Mouse (Mus musculus): ENCODE measurements at regions not wholly inside any gene's neighbourhood (a gene's known extent, or its start where the extent isn't known, plus 50 kb on each side); places are given as distances from the start of the nearest gene placed in this dataset.

GRCm38 (mm10) chr2:117006846-117007245 lies 114.3 kb upstream of the Spred1 start:
- Histone ChIP-seq H3K36me3 (ENCODE audit: control insufficient read depth, insufficient read depth, low read length) (no peaks in the 10 kb centered on the region), H3K9me3 (replicated peaks; ENCODE audit: control insufficient read depth, low read length, poor library complexity, severe bottlenecking) (no peaks in the 10 kb centered on the region), H3K4me2 (ENCODE audit: low read length) (no peak overlapping the region), H3K4me1 (ENCODE audit: control insufficient read depth, insufficient read depth, low read length) (no peaks in the 10 kb centered on the region), H3K9ac (ENCODE audit: low read depth, low read length) (no peak overlapping the region), H3K27ac (ENCODE audit: low read length) (no peak overlapping the region), H3K4me3 (ENCODE audit: low read depth, low read length) (no peak overlapping the region), H3K27me3 (ENCODE audit: control insufficient read depth, insufficient read depth, low read depth, low read length) (no peaks in the 10 kb centered on the region)
- WGBS = 91% methylated on average over 2 of the region's 2 CpGs
- no peak for ATAC-seq

DNA sequence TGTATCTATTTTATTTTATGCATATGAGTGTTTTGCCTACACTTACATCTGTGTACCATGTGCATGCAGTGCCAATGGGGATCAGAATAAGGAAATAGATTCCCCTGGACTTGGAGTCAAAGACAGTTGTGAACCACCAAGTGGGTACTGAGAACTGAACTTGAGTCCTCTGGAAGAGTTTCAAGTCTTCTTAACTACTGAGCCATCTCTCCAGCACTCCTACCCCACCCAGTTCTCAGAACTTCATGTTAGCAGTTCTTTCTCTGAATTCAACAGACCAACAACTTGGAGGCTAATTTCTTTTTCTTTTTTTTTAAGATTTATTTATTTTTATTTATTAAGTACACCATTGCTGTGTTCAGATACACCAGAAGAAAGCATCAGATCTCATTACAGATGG lies 112.3 kb upstream of the Spred1 start:
- H3K36me3 ChIP-seq (ENCODE audit: control insufficient read depth, insufficient read depth, low read length) = no peaks in the 10 kb centered on the region
- H3K4me3 ChIP-seq (ENCODE audit: low read depth, low read length) = no peak overlapping the region
- no peaks in the 10 kb centered on the region for H3K4me1 ChIP-seq (ENCODE audit: control insufficient read depth, insufficient read depth, low read length)
- no peak overlapping the region for H3K9ac ChIP-seq (ENCODE audit: low read depth, low read length)
- no peaks in the 10 kb centered on the region for H3K9me3 ChIP-seq (replicated peaks; ENCODE audit: control insufficient read depth, low read length, poor library complexity, severe bottlenecking)
- no peaks in the 10 kb centered on the region for H3K27me3 ChIP-seq (ENCODE audit: control insufficient read depth, insufficient read depth, low read depth, low read length)
- ATAC-seq = no peak
- no peak overlapping the region for H3K4me2 ChIP-seq (ENCODE audit: low read length)
- H3K27ac ChIP-seq (ENCODE audit: low read length) = no peak overlapping the region

- no peak for ATAC-seq
- Histone ChIP-seq H3K9ac (ENCODE audit: low read depth, low read length) (no peak overlapping the region), H3K27me3 (ENCODE audit: control insufficient read depth, insufficient read depth, low read depth, low read length) (no peaks in the 10 kb centered on the region), H3K36me3 (ENCODE audit: control insufficient read depth, insufficient read depth, low read length) (no peaks in the 10 kb centered on the region), H3K27ac (ENCODE audit: low read length) (no peak overlapping the region), H3K4me2 (ENCODE audit: low read length) (no peak overlapping the region), H3K4me1 (ENCODE audit: control insufficient read depth, insufficient read depth, low read length) (no peaks in the 10 kb centered on the region), H3K9me3 (replicated peaks; ENCODE audit: control insufficient read depth, low read length, poor library complexity, severe bottlenecking) (no peaks in the 10 kb centered on the region), H3K4me3 (ENCODE audit: low read depth, low read length) (no peak overlapping the region)
- WGBS = 86% methylated on average over 6 of the region's 6 CpGs
These were observed 111.2 kb upstream of the Spred1 start for GRCm38 (mm10) chr2:117010001-117010400.

GRCm38 (mm10) chr2:117010942-117011341 lies 110.2 kb upstream of the Spred1 start:
- Histone ChIP-seq H3K9ac (ENCODE audit: low read depth, low read length) (no peak overlapping the region), H3K4me2 (ENCODE audit: low read length) (no peak overlapping the region), H3K36me3 (ENCODE audit: control insufficient read depth, insufficient read depth, low read length) (no peaks in the 10 kb centered on the region), H3K9me3 (replicated peaks; ENCODE audit: control insufficient read depth, low read length, poor library complexity, severe bottlenecking) (no peaks in the 10 kb centered on the region), H3K27me3 (ENCODE audit: control insufficient read depth, insufficient read depth, low read depth, low read length) (no peaks in the 10 kb centered on the region), H3K27ac (ENCODE audit: low read length) (no peak overlapping the region), H3K4me3 (ENCODE audit: low read depth, low read length) (no peak overlapping the region), H3K4me1 (ENCODE audit: control insufficient read depth, insufficient read depth, low read length) (no peaks in the 10 kb centered on the region)
- no peak for ATAC-seq

DNA sequence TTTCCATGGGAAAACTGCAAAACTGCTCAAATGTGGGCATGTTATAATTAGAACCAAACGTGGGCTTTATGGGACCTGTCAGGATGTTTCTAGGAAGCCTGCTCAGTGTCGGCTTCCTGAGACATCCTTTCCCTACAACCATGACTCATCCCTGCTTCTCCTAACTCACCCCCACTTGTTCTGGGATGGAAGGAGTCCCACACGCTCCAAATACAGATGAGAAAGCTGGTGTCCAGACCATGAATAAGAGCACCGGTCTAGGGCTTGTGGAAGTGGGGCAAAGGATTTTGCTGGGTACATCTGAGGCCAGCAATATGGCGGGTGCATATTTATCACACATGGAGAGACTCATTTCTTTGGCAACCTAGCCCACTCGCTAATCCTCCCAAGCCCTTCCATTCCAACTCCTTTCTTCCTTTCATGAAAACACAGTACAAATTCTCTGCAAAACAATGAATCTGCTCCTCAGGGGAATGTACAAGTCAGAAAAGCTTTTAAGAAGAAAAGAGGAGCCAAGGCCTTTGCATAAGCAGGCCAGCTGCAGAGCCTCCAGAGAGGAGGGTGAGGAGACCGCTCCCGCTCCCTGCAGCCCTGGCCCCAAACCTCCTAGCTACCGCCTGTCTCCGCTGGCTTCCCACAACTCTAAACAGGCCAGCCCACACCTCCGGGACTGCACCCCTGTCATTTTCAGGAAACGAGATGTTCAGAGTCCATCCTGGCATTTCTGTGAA lies 103.1 kb upstream of the Spred1 start:
- no peaks in the 10 kb centered on the region for H3K4me1 ChIP-seq (ENCODE audit: control insufficient read depth, insufficient read depth, low read length)
- H3K27ac ChIP-seq (ENCODE audit: low read length) = no peak overlapping the region
- no peak overlapping the region for H3K9ac ChIP-seq (ENCODE audit: low read depth, low read length)
- no peak overlapping the region for H3K4me3 ChIP-seq (ENCODE audit: low read depth, low read length)
- 25% methylated on average over 12 of the region's 12 CpGs for WGBS
- 0 out of 2 replicates have a peak, but pooled peaks have one; percentile 42 for ATAC-seq
- H3K27me3 ChIP-seq (ENCODE audit: control insufficient read depth, insufficient read depth, low read depth, low read length) = no peaks in the 10 kb centered on the region
- H3K9me3 ChIP-seq (replicated peaks; ENCODE audit: control insufficient read depth, low read length, poor library complexity, severe bottlenecking) = no peaks in the 10 kb centered on the region
- H3K4me2 ChIP-seq (ENCODE audit: low read length) = no peak overlapping the region
- no peaks in the 10 kb centered on the region for H3K36me3 ChIP-seq (ENCODE audit: control insufficient read depth, insufficient read depth, low read length)

DNA sequence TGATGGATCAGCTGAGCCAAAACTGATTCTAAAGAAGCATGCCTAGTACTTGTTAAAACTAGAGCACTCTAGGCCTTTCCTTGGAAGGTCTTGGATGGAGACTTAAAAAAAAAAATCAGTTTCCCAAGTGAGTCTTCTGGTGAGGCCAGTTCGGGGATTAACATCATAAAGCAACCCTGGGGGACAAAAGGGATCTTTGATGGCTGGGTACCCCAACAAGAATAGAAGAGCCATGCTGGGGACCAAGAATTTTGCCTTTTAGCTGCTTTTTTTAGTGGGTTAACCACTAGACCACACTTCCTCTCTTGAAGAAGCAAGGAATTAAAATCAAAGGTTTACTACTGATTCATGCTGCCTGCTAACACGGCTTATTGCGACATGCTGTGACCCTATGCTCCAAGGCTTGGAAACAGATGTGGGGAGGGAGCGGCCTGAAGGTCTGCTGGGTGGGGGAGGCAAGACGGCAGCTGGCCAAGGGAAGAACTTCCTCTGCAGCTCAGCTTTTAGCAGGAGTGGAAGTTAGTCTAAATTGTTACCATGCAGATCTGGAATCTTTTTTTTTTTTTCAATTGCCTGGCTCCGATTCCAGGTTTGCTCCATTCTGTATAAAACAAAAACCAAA lies 102.1 kb upstream of the Spred1 start:
- H3K4me3 ChIP-seq (ENCODE audit: low read depth, low read length) = no peak overlapping the region
- H3K27me3 ChIP-seq (ENCODE audit: control insufficient read depth, insufficient read depth, low read depth, low read length) = no peaks in the 10 kb centered on the region
- H3K4me1 ChIP-seq (ENCODE audit: control insufficient read depth, insufficient read depth, low read length) = no peaks in the 10 kb centered on the region
- no peak overlapping the region for H3K9ac ChIP-seq (ENCODE audit: low read depth, low read length)
- ATAC-seq = no peak
- H3K27ac ChIP-seq (ENCODE audit: low read length) = no peak overlapping the region
- no peaks in the 10 kb centered on the region for H3K9me3 ChIP-seq (replicated peaks; ENCODE audit: control insufficient read depth, low read length, poor library complexity, severe bottlenecking)
- H3K36me3 ChIP-seq (ENCODE audit: control insufficient read depth, insufficient read depth, low read length) = no peaks in the 10 kb centered on the region
- WGBS = 15% methylated on average over 6 of the region's 6 CpGs
- H3K4me2 ChIP-seq (ENCODE audit: low read length) = no peak overlapping the region

DNA sequence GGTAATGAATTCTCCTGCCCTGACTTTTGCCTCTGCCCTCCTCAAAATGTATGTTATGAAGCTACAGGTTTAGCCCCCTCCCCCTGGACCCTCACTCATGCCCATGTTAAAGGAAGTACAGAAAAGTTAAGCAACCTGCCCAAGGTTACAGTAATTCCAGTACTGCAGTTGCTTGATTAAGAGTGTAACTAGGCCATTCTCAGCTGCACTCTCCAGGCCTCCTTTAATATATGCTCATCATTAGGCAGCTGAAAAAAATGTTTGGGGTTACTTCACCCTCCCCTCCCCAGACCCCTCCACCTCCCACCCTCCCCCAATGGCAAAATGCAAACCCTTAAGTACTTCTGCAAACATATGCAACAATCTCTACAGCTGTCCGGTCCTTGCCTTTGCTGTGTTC lies 101.6 kb upstream of the Spred1 start:
- WGBS = 50% methylated on average over 1 of the region's 1 CpGs

DNA sequence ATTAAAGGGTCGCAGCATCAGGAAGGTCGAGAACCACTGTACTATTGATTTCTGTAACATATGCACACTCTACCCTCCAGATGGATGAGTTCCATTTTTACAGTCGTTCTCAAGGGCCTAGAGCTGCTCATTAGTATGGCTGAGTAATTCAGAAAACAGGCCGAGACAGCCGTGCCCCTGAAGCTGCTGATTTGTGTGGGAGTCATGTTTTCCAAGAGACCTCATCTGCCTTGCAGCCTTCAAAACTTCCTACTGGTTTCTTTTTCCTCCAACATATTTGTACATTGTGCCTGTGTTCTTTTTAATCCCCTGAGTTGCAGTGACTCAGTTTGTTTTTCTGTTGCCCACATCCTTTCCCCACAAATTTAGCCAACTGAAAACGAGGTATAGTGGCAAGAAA lies 99.4 kb upstream of the Spred1 start:
- Histone ChIP-seq H3K27me3 (ENCODE audit: control insufficient read depth, insufficient read depth, low read depth, low read length) (no peaks in the 10 kb centered on the region), H3K4me2 (ENCODE audit: low read length) (no peak overlapping the region), H3K36me3 (ENCODE audit: control insufficient read depth, insufficient read depth, low read length) (no peaks in the 10 kb centered on the region), H3K9ac (ENCODE audit: low read depth, low read length) (no peak overlapping the region), H3K4me1 (ENCODE audit: control insufficient read depth, insufficient read depth, low read length) (no peaks in the 10 kb centered on the region), H3K4me3 (ENCODE audit: low read depth, low read length) (no peak overlapping the region), H3K27ac (ENCODE audit: low read length) (no peak overlapping the region), H3K9me3 (replicated peaks; ENCODE audit: control insufficient read depth, low read length, poor library complexity, severe bottlenecking) (no peaks in the 10 kb centered on the region)
- no peak for ATAC-seq
- 39% methylated on average over 5 of the region's 6 CpGs for WGBS

More for the DNA sequence above, 101.6 kb upstream of the Spred1 start:
- no peak for ATAC-seq
- Histone ChIP-seq H3K27me3 (ENCODE audit: control insufficient read depth, insufficient read depth, low read depth, low read length) (no peaks in the 10 kb centered on the region), H3K4me2 (ENCODE audit: low read length) (no peak overlapping the region), H3K4me3 (ENCODE audit: low read depth, low read length) (no peak overlapping the region), H3K4me1 (ENCODE audit: control insufficient read depth, insufficient read depth, low read length) (no peaks in the 10 kb centered on the region), H3K9ac (ENCODE audit: low read depth, low read length) (no peak overlapping the region), H3K9me3 (replicated peaks; ENCODE audit: control insufficient read depth, low read length, poor library complexity, severe bottlenecking) (no peaks in the 10 kb centered on the region), H3K27ac (ENCODE audit: low read length) (no peak overlapping the region), H3K36me3 (ENCODE audit: control insufficient read depth, insufficient read depth, low read length) (no peaks in the 10 kb centered on the region)

- WGBS = 100% methylated on average over 1 of the region's 1 CpGs
- H3K4me3 ChIP-seq (ENCODE audit: low read depth, low read length) = no peak overlapping the region
- no peak overlapping the region for H3K27ac ChIP-seq (ENCODE audit: low read length)
- no peaks in the 10 kb centered on the region for H3K27me3 ChIP-seq (ENCODE audit: control insufficient read depth, insufficient read depth, low read depth, low read length)
- ATAC-seq = no peak
- H3K4me2 ChIP-seq (ENCODE audit: low read length) = no peak overlapping the region
- no peaks in the 10 kb centered on the region for H3K36me3 ChIP-seq (ENCODE audit: control insufficient read depth, insufficient read depth, low read length)
- no peak overlapping the region for H3K9ac ChIP-seq (ENCODE audit: low read depth, low read length)
- H3K9me3 ChIP-seq (replicated peaks; ENCODE audit: control insufficient read depth, low read length, poor library complexity, severe bottlenecking) = no peaks in the 10 kb centered on the region
- H3K4me1 ChIP-seq (ENCODE audit: control insufficient read depth, insufficient read depth, low read length) = no peaks in the 10 kb centered on the region
These were observed 97.7 kb upstream of the Spred1 start for GRCm38 (mm10) chr2:117023436-117023835.
